Mouse (Mus musculus) thymus, adult 2 months (tissue): ENCODE results near the gene Cela2a.

Source experiments
- CTCF ChIP-seq: fragments of 200-500 bp; IDR thresholded peaks from 2 replicates; pipeline ENCODE4 v1.5.1; 2012; ENCODE audit warnings: mild to moderate bottlenecking, control low read depth, low read length, moderate library complexity, borderline replicate concordance; ENCODE audit not compliant: control insufficient read depth, poor library complexity, insufficient read depth; ENCODE audit errors: extremely low read depth
- POLR2A ChIP-seq: fragments of 200-500 bp; IDR thresholded peaks from 2 replicates; pipeline ENCODE4 v1.6.1; 2012; ENCODE audit warnings: mild to moderate bottlenecking, low read length, control low read depth, moderate library complexity; ENCODE audit not compliant: control insufficient read depth, poor library complexity, insufficient read depth; ENCODE audit errors: extremely low read depth

DNA sequence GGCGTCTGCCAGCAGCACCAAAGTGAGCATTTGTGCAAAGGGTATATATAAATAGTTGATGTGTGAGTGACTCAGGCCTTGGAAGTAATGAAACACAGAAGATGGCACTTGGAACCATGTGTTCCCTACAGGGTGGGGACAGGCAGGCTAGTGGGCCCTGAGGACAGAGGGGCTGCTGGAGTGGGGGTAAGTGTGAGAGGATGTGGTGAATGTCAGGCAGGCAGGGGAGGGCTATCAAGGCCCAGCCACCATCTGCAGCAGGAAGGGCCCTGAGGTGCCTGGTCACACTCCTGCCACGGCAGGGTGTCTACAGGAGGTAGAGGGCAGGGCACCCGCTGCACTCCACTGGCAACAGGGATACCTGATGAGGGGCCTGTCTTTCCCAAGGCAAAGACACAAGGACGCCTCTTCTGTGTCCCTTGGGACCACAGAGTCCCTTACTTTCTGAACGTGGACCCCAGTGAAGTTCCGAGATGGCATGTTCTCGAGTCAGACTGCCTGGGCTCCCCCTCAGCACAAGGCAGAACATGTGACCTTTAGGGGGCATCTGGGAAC is 37.8 kb upstream of the Cela2a start:
- no peak for TF ChIP-seq POLR2A
- no peak for TF ChIP-seq CTCF
